Mouse (Mus musculus) urinary bladder, postnatal 0 days (tissue): Measurements from ENCODE around the gene Tex38. TPM values are rescaled to one million over a fixed set of nuclear protein-coding genes. Genes with fewer than 3 reads are reported as not detected.

Experiments
- polyA plus RNA-seq: library from polyadenylated mRNA; unstranded; fragments of >200 nt; fragmentation: Nextera tagmentation; extraction: Ambion mirVana; gene quantifications from 2 replicates; pipeline ENCODE4 v1.2.1, GENCODE M21; 2015

Tex38 gene
- 0.28 TPM in 1 of 2 replicates, not detected in the other for polyA plus RNA-seq

DNA sequence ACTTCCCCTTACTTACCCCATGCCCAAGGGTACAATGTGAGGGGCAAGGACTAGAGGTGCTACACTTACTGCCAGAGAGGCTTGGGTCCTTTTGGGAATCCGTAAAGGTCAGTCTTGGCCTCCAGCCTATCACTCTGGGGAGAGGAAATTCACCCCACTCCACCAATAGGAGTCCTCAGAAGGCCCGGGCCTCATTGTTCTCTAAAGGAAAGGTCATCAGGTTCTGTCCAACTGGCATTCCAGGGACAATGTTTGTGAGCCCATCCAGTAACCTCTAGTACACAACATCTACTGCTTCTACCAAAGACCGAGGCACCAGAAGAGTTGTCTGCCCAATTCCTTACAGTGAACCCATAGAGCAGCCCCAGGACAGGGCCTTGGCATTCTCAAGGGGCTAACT, at the start of gene Tex38:
Gene Tex38 (minus strand): TSS at position 101 of the 400 bp plus-strand sequence.

DNA sequence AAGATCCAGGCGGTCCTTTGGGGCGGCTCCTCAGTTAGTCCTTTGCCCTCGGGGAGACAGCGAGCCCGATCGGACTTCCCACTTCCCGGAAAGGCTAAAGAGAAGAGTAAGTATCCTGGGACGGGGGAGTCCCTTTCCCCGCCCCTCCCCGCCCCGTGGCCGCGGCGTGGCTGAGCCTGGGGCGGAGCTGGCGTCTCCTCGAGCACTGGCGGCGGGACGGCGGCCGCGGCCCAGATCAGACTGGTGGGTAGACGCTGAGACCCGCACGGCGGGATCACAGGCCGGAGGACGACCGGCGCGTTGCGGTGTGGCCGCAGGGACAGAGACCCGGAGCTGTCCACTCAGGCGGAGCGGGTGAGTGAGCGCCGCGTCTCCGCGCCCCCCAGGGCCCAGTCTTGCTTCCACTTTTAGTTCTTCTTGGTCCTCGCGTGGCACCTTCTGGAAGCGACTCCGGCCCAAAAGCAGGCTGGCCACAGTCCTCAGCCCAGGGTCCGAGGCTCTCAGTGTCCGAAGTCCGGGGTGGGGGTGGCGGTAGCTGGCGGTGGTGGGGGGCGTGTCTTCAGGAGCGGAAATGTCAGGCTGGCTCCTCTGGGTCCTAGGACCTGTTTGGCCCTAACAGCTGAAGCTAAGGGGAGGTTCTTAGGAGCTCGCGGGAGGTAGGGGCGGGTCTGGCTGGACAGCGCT, 47.2 kb upstream of the Tex38 start, which contains the start of gene Mob3c:
Gene Mob3c (plus strand): TSS at position 205 of the 684 bp plus-strand sequence.

DNA sequence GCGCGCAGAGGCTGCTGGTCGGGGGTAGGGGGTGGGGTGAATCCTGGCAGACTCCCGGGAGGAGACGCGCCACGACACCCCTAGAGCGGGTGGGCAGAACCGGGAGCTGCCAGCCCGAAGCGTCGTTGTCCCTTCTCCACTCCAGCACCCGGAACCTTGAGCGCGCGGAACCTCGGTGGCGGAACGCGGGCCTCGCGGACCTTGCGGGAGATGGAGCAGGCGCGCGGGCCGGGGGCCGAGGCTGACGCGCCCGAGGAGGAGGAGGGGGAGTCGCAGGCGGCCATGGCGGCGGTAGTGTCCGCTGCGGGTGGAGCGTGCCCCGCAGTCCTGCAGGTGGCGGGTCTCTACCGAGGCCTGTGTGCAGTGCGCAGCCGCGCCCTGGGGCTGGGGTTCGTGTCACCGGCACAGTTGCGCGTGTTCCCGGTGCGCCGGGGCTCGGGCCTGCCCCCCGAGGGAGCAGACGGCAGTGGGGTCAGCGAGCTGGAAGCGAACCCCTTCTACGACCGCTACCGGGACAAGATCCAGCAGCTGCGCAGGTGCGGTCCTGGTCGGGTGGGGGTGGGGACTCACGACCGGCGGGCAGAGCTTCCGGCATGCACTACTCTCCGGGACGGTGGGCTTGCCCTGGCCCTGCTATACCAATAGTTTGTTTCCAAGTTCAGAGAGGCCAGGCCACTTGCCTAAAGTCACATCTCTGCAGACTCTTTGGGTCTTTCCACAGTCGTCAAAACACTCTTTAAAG, 4.1 kb upstream of the Tex38 start, which contains the start of gene Atpaf1:
Gene Atpaf1 (plus strand): TSS at position 44 of the 742 bp plus-strand sequence.

DNA sequence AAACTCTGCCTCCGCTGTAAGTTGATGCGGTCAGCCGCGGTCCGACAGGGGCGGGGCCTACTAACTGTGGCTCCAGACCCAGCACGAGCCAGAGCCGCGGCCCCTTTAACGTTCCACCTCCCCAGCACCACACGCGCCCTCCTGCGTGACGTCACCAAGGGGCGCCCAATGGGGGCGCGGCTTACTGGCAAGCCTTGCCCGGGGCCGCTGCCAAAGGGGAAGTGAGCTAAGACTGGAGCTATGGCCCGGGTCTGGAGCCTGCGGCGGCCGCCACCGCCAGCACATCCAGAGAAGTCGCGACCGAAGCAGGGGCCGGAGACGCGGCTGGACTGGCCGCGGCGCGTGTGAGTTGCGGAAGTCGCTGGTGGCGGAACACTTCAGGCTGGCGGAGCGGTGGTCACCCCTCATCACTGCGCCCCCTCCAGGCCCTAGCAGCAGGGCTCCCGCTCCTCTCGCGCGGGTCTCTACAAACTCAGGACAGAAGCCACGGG, 43.2 kb downstream of the Tex38 start, which contains the start of gene Efcab14:
Gene Efcab14 (plus strand): TSS at position 194 of the 491 bp plus-strand sequence.

Other genes with a start within 250 kb of the Tex38 start
- gene Cyp4a31, start 217.4 kb downstream of the Tex38 start, polyA plus RNA-seq, result 0.17 TPM in 1 of 2 replicates, not detected in the other
- gene Cyp4a32, start 180.0 kb downstream of the Tex38 start, polyA plus RNA-seq, result not detected in 2 replicates
- 2.2 and 2.5 TPM in 2 replicates for gene Cyp4b1, start 133.3 kb downstream of the Tex38 start, polyA plus RNA-seq
- gene Efcab14, start 43.3 kb downstream of the Tex38 start, polyA plus RNA-seq, result 16.0 and 21.4 TPM in 2 replicates
- 23.7 and 26.4 TPM in 2 replicates for gene Atpaf1, start 3.8 kb upstream of the Tex38 start, polyA plus RNA-seq
- 9.3 and 9.4 TPM in 2 replicates for gene Mob3c, start 47.1 kb upstream of the Tex38 start, polyA plus RNA-seq
- gene Mknk1, start 58.2 kb upstream of the Tex38 start, polyA plus RNA-seq, result 18.9 TPM in 2 replicates
- gene Kncn, start 103.4 kb upstream of the Tex38 start, polyA plus RNA-seq, result not detected in 2 replicates
- not detected in 2 replicates for gene 6430628N08Rik, start 109.6 kb upstream of the Tex38 start, polyA plus RNA-seq
- not detected in 2 replicates for gene Dmbx1, start 158.9 kb upstream of the Tex38 start, polyA plus RNA-seq
- gene Faah, start 236.9 kb upstream of the Tex38 start, polyA plus RNA-seq, result 3.1 and 3.2 TPM in 2 replicates